Mouse (Mus musculus): Measurements from ENCODE around the gene Agpat4.

- TF ChIP-seq CTCF (conservative IDR thresholded peaks at IDR 0.05; ENCODE audit: low read length), result no peak
- no peak for TF ChIP-seq POU5F1 (IDR thresholded peaks at IDR 0.05; ENCODE audit: borderline replicate concordance, low read length)
Measured at GRCm38 (mm10) chr17:12224145-12224544, 105.6 kb downstream of the Agpat4 start.
